Mouse (Mus musculus) forebrain, embryonic 16.5 days (tissue): Measurements from ENCODE around the gene Pgap3. TPM values are rescaled to one million over a fixed set of nuclear protein-coding genes. Genes with fewer than 3 reads are reported as not detected.
A peak's percentile ranks its signal among the peaks of the same experiment; 100 is the strongest.

Experiments used
- ATAC-seq: fragments of 200-750 bp; cut with Nextera tagmentation; 2 replicates; pipeline ENCODE4 v1.8.0; 2017; ENCODE audit warnings: mild to moderate bottlenecking, moderate library complexity
- H3K27ac ChIP-seq: fragments of 300-500 bp; sonication (generic); 2 replicates; pipeline ENCODE4 v1.5.1; 2014; ENCODE audit warnings: low read length, control low read depth
- H3K27me3 ChIP-seq: fragments of 300-500 bp; sonication (generic); replicated peaks from 2 replicates; pipeline ENCODE4 v1.6.1; 2014; ENCODE audit warnings: low read length; ENCODE audit not compliant: control insufficient read depth, insufficient read depth
- H3K36me3 ChIP-seq: fragments of 300-500 bp; sonication (generic); 2 replicates; pipeline ENCODE4 v1.6.1; 2014; ENCODE audit not compliant: control insufficient read depth, insufficient read depth
- H3K4me1 ChIP-seq: fragments of 300-500 bp; sonication (generic); replicated peaks from 2 replicates; pipeline ENCODE4 v1.6.1; 2014; ENCODE audit warnings: low read length; ENCODE audit not compliant: control insufficient read depth, insufficient read depth
- H3K4me2 ChIP-seq: fragments of 300-500 bp; sonication (generic); 2 replicates; pipeline ENCODE4 v1.6.1; 2014; ENCODE audit warnings: mild to moderate bottlenecking, low read length, control low read depth
- H3K4me3 ChIP-seq: fragments of 300-500 bp; sonication (generic); replicated peaks from 2 replicates; pipeline ENCODE4 v1.5.1; 2014; ENCODE audit warnings: mild to moderate bottlenecking, low read length, control low read depth
- H3K9ac ChIP-seq: fragments of 300-500 bp; sonication (generic); replicated peaks from 2 replicates; pipeline ENCODE4 v1.6.1; 2014; ENCODE audit warnings: low read depth, low read length, control low read depth
- H3K9me3 ChIP-seq: fragments of 300-500 bp; sonication (generic); 2 replicates; pipeline ENCODE4 v1.6.1; 2016; ENCODE audit warnings: low read length; ENCODE audit not compliant: control insufficient read depth
- WGBS: fragments of 180-500 bp; shearing (Covaris S2); extraction: QIAGEN DNeasy Blood & Tissue Kit; methylation state at CpG from one replicate; pipeline ENCODE4 v1.1.7; 2014; 5-methylcytosine and 5-hydroxymethylcytosine counted together
- polyA plus RNA-seq: library from polyadenylated mRNA; unstranded; fragments of >200 nt; fragmentation: Nextera tagmentation; extraction: Ambion mirVana; gene quantifications from 2 replicates; pipeline ENCODE4 v1.2.1, GENCODE M21; 2015

The Pgap3 gene
- polyA plus RNA-seq, 1 experiment from 2014 or later: 9.4 TPM

DNA sequence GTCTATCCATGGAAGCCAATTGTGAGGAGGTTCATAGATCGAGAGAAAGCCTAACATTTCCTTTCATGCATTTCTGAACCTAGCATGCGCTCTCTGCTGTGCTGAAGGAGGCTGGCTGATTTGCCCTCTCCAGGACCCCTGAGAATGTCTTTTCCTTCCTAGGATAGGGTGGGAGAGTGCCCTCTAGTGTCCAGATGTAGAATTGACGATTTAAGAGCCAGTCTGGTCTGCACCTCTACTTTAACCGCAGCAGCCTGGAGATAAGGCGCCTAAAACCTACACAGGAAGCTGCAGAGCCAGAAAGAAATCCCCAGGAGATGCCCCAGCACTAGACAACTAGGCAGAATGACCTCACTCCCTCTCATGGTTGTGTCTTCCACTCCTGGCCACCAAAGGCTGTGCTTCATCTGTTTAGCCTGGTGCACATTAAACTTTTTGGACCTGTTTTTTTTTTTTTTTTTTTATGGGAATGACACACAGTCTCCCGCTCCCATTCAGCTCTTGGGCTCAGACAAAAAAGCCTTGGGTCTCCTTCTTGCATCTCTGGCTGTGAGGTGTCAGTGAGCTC, 44.5 kb downstream of the Pgap3 start:
- WGBS: 10% methylated on average over 6 of the region's 6 CpGs
- Histone ChIP-seq H3K27me3 (peaks cover 2% of the 10 kb centered on the region), H3K27ac (no peak overlapping the region), H3K4me1 (peaks cover 31% of the 10 kb centered on the region), H3K9ac (no peak overlapping the region), H3K4me2 (no peak overlapping the region), H3K9me3 (no peaks in the 10 kb centered on the region), H3K4me3 (no peak overlapping the region), H3K36me3 (no peaks in the 10 kb centered on the region)
- ATAC-seq: no peak

DNA sequence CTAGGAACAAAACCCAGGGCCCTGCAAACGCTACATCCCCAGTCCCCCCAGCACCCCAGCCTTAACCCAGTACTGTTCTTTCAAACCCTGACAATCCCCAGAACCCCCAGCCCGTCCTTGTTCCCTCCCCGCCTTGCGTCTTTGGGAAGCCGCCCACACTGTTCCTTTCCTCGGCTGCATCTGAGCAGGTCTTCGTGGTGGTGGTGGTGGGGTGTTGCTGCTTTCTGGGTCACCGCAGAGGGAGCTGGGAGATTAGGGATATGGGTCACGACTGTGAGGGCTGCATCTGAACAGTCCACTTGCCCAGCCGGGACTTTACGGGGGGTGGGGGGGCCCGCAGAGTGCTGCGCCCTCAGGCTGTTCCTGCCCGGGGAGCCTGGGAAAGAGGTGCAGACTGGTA, 45.8 kb downstream of the Pgap3 start:
- peaks cover 15% of the 10 kb centered on the region for H3K27me3 ChIP-seq
- no peaks in the 10 kb centered on the region for H3K36me3 ChIP-seq
- ATAC-seq: no peak
- 59% methylated on average over 14 of the region's 14 CpGs for WGBS
- H3K4me3 ChIP-seq: no peak overlapping the region
- no peak overlapping the region for H3K4me2 ChIP-seq
- H3K27ac ChIP-seq: no peak overlapping the region
- H3K9ac ChIP-seq: no peak overlapping the region
- no peaks in the 10 kb centered on the region for H3K9me3 ChIP-seq
- peaks cover 18% of the 10 kb centered on the region for H3K4me1 ChIP-seq

DNA sequence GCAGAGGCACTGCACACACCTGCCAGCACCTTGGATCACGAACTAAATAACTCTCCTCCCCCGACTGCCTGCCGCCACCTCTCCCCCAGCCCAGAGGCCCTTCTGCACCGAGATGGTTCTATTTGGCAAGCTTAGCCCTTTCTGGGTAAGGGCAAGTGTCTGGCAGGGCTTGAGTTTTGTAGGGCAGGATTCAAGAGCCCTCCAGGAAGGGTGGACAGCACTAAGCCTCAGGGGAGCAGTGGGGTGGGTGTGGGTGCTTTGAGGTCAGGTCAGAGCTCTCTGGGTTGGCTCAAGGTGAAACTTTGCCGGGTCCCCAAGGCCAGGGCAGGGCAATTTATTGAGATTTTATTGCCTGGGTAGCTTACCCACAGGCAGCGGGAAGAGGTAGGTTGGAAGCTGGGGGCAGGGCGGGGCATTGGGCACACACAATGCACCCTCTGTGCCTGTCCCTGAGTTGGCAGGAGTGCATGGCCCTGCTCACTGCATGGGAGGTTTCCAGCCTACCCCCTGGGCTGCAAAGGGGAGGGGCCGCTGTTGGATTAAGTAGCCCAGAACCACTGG, 46.6 kb downstream of the Pgap3 start:
- Histone ChIP-seq H3K4me1 (peaks cover 18% of the 10 kb centered on the region), H3K4me3 (no peak overlapping the region), H3K9ac (no peak overlapping the region), H3K36me3 (no peaks in the 10 kb centered on the region), H3K9me3 (no peaks in the 10 kb centered on the region), H3K4me2 (no peak overlapping the region), H3K27ac (no peak overlapping the region), H3K27me3 (peaks cover 21% of the 10 kb centered on the region)
- WGBS: 29% methylated on average over 8 of the region's 8 CpGs
- no peak for ATAC-seq

DNA sequence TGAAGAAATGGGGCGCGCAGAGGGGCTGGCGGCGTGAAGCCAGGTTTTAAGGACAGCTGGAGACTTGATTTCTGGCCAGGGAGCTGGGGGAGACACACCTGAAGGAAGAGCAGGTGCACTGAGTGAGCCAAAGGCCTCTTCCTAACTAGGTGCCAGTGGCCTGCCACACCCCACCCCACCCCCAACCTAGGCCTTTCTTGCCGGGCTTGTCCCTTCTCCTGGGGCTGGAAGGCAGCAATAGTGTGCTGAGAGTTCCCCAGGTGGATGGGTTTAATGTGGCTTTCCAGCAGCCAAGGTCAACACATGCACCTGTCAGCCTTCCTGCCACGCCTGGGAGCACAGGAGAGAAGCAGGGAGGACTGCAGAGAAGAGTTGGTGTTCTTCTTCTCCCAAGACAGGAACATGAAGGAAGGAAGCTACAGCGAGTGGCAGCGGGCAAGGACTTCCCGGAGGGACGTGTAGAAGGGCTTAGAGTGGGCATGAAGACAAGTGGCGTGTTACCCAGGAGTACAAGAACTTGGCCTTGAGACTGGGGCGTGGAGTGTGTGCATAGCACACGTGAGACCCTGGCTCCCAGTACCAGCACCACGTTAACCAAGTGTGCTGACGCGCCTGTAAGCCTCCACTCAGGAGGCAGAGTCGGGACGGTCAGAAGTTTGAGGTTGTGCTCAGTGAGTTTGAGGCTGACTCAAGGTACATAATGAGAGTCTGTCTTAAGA, 47.9 kb downstream of the Pgap3 start:
- no peak overlapping the region for H3K27ac ChIP-seq
- H3K4me1 ChIP-seq: peaks cover 25% of the 10 kb centered on the region
- peaks cover 28% of the 10 kb centered on the region for H3K27me3 ChIP-seq
- no peak overlapping the region for H3K4me2 ChIP-seq
- H3K36me3 ChIP-seq: no peaks in the 10 kb centered on the region
- H3K9me3 ChIP-seq: no peaks in the 10 kb centered on the region
- no peak for ATAC-seq
- H3K9ac ChIP-seq: no peak overlapping the region
- WGBS: 80% methylated on average over 18 of the region's 18 CpGs
- no peak overlapping the region for H3K4me3 ChIP-seq

DNA sequence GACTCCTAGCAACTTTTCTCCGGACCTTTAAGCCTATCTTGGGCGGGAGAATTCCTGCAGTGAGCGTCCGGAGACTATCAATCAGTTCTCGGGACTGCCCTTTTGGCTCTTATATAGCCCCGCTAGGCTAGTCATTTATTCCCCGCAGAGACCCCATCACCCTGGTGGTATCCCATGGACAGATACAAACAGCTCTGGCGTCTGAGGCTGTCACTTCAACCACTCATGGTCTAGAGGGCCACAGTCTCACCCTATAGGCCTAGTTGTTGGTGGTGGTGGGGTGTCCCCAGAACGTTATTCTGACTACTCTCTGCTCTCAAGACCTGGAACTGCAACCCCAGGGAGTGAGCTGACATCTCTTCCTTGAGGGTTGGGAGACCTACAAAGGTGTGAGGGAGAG, 51.0 kb downstream of the Pgap3 start:
- no peak overlapping the region for H3K27ac ChIP-seq
- no peaks in the 10 kb centered on the region for H3K9me3 ChIP-seq
- ATAC-seq: no peak
- no peaks in the 10 kb centered on the region for H3K36me3 ChIP-seq
- H3K27me3 ChIP-seq: peaks cover 42% of the 10 kb centered on the region
- peak overlapping the region; percentile 81 for H3K4me2 ChIP-seq
- WGBS: 4% methylated on average over 9 of the region's 9 CpGs
- H3K9ac ChIP-seq: peak overlapping the region; percentile 68
- peak overlapping the region; percentile 66 for H3K4me3 ChIP-seq
- peaks cover 33% of the 10 kb centered on the region for H3K4me1 ChIP-seq

DNA sequence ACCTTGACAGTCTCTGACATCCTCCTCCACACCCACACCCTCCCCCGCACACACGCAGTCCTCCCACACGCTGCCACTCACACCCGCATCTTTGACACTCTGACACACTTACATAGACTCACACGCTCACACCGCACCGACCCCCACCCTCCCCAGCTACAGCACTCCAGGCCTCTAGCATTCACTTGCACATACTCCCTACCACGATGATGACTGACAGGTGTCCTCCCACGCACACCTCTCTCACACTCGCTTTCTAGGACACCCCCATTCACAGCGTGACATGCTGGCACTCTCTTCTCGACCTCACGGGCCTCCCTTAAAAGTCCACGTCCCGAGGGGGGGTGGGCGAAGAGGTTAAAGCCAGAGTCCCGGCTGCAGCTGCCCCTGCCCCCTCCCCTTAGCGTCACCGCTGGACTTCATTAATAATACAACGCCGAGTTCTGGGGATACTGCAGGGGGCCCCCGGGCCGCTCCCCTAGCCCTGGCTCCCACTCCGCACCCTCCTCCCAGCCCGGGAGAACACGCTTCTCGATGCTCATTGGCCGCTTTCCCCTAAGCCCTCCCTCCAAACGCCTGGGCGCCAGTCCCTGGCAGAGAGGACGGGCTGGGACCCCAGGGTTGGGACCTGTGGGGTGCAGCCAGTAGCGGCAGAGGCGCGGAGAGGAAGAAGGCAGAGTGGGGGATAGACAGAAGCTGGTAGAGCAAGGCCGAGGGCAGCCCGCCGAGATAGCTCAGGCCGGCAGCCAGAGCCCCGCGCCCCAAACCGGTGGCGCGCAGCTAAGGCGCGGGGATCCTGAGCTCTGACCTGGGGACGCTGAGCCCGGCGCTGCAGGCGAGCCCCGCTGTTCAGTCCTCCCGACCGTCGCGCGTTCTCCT, 52.0 kb downstream of the Pgap3 start, which contains the start of gene Ppp1r1b:
Ppp1r1b (plus strand) TSS at position 322 of the 879 bp plus-strand sequence.
- peak within 1 kb of the TSS; percentile 81 for H3K4me2 ChIP-seq
- peaks cover 42% of the 10 kb centered on the region for H3K27me3 ChIP-seq
- H3K4me1 ChIP-seq: peaks cover 30% of the 10 kb centered on the region
- no peak within 1 kb of the TSS for H3K27ac ChIP-seq
- H3K9ac ChIP-seq: peak within 1 kb of the TSS; percentile 68
- peak within 1 kb of the TSS; percentile 66 for H3K4me3 ChIP-seq
- under 1% methylated on average over 55 of the region's 55 CpGs for WGBS
- no peaks in the 10 kb centered on the region for H3K9me3 ChIP-seq
- H3K36me3 ChIP-seq: no peaks in the 10 kb centered on the region
- peak; percentile 84 for ATAC-seq

DNA sequence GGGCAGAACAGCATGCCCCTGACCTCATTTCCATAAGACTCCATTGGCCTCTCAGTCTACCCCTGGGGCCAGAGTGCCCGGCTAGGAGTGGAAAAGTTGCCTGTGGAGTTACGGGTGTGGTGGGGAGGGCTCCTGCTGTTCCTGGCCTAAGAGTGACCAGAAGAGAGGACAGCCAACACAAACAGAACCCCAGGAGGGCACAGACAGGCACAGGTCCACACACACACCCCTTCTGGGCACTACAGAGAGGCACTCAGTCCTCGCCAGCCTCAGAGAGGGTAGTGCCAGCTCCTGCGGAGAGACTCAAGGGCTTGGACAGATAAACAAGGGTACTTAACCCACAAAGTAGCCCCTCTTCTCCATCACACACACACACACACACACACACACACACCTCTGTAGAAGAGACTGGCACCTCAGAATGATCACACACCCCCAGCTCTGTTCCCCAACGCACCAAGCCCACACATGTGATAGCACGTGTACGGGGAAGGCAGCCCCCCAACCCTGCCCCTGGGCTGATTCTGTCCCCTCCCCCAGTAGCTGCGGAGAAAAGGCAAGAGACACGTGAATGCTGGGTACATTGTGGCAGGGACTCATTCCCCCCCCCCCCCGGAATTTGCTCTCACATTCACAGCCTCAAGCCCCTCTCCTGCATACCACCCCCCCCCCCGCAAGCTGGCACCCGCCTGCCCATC, 52.8 kb downstream of the Pgap3 start:
- H3K36me3 ChIP-seq: no peaks in the 10 kb centered on the region
- peaks cover 42% of the 10 kb centered on the region for H3K27me3 ChIP-seq
- no peaks in the 10 kb centered on the region for H3K9me3 ChIP-seq
- ATAC-seq: peak; percentile 19; the same call in 1 of the 2 replicates
- no peak overlapping the region for H3K27ac ChIP-seq
- H3K4me3 ChIP-seq: peak overlapping the region; percentile 66
- peak overlapping the region; percentile 68 for H3K9ac ChIP-seq
- peaks cover 33% of the 10 kb centered on the region for H3K4me1 ChIP-seq
- H3K4me2 ChIP-seq: peak overlapping the region; percentile 81
- WGBS: 5% methylated on average over 11 of the region's 12 CpGs

DNA sequence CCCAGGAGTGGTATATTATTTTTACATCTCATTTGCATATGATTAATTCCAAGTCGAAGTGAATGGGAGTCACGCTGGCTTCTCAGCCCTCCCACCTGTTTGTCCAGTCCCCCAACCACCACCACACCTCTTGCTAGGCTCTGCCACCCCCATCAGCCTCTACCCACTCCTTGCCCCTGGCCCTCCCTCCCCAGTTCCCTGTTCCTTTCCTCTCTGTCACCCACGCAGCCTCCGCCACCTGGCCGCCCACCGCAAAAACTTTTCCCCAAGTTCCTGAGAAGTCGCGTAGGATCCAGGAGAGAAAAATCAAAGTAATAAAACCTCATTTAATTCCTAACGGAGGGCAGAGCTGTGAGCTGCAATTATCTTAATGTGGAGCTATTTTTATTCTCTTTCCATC, 54.1 kb downstream of the Pgap3 start:
- 10% methylated on average over 9 of the region's 9 CpGs for WGBS
- Histone ChIP-seq H3K4me1 (peaks cover 42% of the 10 kb centered on the region), H3K4me3 (no peak overlapping the region), H3K9ac (no peak overlapping the region), H3K27me3 (peaks cover 42% of the 10 kb centered on the region), H3K4me2 (no peak overlapping the region), H3K36me3 (no peaks in the 10 kb centered on the region), H3K27ac (no peak overlapping the region), H3K9me3 (no peaks in the 10 kb centered on the region)
- no peak for ATAC-seq
